Mouse (Mus musculus) v-Abl transformed pro-B cells (cell line): ENCODE results near the gene Pdxk.

Experiments
- in situ Hi-C, 2 experiments: fragments of 400-800 bp; cut with MboI; formaldehyde crosslinking; loops; one replicate each; pipeline ENCODE4 v1.15.1; 2025; ENCODE audit not compliant: unreplicated experiment in 2 of 2

Pdxk gene

DNA sequence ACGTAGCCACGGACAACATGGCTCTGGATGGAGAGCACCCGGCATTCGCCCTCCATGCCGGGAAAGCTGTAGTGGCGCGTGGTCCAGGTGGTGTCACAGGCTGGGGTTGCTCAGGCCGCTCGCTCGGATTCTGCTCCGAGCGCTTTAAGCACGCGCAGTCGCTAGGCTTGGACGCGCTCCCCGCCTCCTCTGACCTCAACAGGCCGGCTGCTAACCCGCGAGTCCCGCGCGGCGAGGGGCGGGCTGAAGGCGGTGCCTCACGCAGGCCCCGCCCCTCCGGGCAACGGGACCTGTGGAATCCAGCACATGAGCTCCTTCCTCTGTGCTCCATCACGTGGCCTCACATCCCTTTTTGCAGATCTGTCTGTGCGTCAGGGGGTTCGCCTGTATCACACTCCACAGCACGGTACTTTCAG, at the start of gene Pdxk:
Pdxk (minus strand) TSS at position 184 of the 416 bp plus-strand sequence.
- in situ Hi-C loops: no loop called here

DNA sequence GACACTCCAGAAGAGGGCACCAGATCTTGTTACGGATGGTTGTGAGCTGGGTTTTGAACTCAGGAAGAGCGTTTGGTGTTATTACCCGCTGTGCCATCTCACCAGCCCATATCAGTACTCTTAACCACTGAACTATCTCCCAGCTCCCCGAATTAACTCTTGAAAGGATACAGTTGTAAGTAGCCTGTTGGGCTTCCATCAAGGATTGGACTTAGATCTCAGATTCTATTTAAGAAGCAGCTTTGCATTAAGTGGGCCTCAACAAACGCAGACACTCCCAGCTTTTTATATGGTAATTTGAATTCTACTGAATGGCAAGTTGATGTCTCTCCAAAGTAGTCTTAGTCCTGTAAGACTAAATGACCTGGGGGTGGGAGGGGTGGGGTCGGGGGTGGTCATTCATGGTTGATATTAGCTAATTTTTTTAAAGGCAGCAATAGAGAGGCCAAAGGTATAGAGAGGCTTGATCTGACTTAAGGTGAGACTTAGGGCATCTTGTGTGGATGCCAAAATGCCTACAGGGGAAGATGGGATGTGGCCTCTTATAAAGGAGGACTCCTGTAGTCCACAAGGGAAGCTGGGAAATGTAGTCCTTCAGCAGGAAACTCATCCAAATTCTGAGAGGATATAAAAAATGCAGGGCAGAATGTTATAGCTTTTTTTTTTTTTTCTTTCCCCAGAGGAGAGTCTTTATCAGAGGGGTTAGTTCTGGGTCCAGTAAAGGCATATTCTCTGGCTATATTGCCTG, 38.4 kb upstream of the Pdxk start:
- in situ Hi-C loops: loop anchor here (25.0 kb wide), 2 partner anchors 259 to 609 kb away; partner anchors contain the start of gene Ccdc105 (in 1 of the 2)

DNA sequence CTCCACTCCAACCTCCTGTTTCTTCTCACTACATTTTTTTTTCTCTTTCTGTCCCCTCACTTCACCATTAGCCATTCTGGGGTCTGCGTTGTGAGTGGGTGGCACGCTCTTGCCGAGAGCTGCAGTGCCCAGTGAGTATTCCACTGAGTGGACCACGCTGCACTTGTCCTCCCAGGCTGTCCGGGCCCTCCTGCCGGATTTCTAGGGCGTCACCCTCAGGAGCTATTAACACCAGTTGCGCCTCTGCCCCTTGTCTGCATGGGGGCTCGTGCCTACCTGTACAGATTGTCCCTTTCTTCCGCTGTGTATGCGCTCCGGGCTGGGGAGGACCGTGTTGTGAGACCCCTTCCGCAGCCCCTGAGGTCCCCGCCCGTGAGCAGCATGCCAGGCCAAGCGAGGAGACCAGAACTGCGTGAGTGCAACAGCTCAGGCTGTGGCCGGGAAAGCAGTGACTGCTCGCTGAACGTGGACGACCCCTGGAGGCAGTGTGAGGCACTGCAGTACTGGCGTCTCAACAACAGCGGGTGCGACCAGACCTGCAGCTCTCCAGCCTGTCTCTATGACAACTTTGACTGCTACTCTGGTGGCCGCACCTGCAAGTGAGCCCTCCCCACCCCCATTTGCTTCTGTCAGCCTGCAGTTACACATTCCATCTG, 22.8 kb upstream of the Pdxk start:
- in situ Hi-C loops: loop anchor here in 1 of 2 experiments (10.0 kb wide), 1 partner anchor 1233 kb away; the partner anchor contains the start of gene Pofut2

GRCm38 (mm10) chr10:78486871-78487270, 22.1 kb upstream of the Pdxk start:
- in situ Hi-C loops: loop anchor here in 1 of 2 experiments (10.0 kb wide), 1 partner anchor 1232 kb away; the partner anchor contains the start of gene Pofut2

GRCm38 (mm10) chr10:78485369-78485768, 20.6 kb upstream of the Pdxk start:
- in situ Hi-C loops: loop anchor here in 1 of 2 experiments (10.0 kb wide), 1 partner anchor 1231 kb away; the partner anchor contains the start of gene Pofut2

DNA sequence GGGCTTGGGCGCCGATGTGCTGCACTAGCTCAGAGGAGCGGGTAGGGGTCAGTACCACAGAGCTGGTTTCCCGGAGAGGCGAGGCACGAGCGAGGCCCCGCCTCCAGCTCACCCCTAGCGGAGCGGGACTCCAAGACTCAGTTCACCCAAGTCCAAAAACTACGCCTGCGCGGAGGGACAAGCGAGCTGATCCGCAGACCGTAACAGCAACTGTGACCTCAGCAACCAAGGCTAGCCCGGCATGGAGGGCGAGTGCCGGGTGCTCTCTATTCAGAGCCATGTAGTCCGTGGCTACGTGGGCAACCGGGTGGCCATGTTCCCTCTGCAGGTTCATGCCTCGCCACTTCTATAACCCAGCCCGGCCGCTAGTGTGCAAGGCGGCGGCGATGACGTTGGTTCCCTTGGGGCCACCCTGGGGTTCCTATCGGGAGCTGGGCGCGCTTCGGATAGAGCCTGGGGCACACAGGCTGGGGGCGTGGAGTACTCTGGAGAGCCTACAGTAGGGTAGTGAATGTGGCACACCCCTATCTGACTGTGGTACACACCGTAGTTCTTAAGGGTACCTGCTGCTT, 17.2 kb upstream of the Pdxk start:
- in situ Hi-C loops: loop anchor here in 1 of 2 experiments (5.0 to 10.0 kb wide), 2 partner anchors 35 to 1227 kb away; partner anchors contain the start of gene Pofut2

- in situ Hi-C loops: loop anchor here in 1 of 2 experiments (5.0 to 10.0 kb wide), 2 partner anchors 34 to 1226 kb away; partner anchors contain the start of gene Pofut2
Measured at GRCm38 (mm10) chr10:78480954-78481927, 16.5 kb upstream of the Pdxk start.

GRCm38 (mm10) chr10:78476821-78477220, 12.0 kb upstream of the Pdxk start:
- in situ Hi-C loops: no loop called here

DNA sequence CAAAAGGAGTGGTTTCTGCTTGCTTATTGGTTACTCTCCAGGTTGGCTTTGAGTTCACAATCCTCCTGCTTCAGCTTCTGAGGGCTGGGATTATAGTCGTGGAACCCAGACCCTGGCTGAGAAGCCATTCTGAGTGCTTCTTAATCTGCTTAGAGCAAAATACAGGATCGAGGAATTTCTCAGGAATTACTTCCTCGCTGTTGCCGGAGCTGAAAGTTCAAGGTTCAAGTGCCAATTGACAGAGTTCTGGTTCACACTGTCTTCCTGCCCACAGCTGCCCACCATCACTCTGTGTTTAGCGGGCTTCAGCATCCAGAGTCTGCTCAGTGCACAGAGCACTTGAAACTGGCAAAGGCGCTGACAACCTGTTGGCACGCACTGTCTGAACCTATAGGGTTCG, 10.0 kb upstream of the Pdxk start:
- in situ Hi-C loops: no loop called here

GRCm38 (mm10) chr10:78473434-78473833, 8.7 kb upstream of the Pdxk start:
- in situ Hi-C loops: no loop called here

- in situ Hi-C loops: no loop called here
Measured at GRCm38 (mm10) chr10:78472046-78472445, 7.3 kb upstream of the Pdxk start.

DNA sequence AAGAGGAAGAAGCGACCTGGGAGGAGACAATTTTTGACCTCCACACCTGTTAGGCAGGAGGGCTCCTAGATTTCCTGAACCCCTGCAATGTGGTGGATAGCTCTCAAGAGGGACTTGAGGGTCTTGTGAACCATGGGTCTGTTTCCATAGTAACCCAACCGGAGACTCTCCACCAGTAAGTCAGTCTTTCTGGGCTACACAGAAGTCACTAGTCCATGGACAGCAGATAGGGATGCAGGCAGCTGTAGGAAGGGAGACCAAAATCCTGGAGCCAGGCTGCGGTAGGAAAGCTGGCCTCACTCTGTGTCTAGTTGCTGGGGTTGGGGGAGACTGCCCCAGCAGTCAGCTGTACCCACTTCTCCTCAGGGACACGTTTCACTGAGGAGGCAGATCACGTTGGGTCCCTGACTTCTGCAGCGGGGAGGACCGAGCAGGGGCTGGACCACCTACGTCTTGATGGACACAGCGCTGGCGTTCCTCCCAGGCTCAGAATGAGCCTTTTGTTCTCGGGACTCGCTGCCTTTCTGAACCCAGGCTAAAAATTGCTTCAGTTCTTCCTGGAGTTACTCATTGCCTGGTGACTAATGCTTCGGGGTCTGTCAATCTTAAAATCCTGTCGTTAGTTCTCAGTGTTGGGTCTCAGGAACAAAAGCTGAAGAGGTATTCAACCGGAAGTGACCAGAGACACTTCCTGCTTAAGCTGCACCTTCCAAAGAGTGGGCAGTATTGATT, 6.0 kb upstream of the Pdxk start:
- in situ Hi-C loops: no loop called here

GRCm38 (mm10) chr10:78467761-78468310, 3.1 kb upstream of the Pdxk start:
- in situ Hi-C loops: no loop called here

GRCm38 (mm10) chr10:78466647-78467046, 1.9 kb upstream of the Pdxk start:
- in situ Hi-C loops: no loop called here

DNA sequence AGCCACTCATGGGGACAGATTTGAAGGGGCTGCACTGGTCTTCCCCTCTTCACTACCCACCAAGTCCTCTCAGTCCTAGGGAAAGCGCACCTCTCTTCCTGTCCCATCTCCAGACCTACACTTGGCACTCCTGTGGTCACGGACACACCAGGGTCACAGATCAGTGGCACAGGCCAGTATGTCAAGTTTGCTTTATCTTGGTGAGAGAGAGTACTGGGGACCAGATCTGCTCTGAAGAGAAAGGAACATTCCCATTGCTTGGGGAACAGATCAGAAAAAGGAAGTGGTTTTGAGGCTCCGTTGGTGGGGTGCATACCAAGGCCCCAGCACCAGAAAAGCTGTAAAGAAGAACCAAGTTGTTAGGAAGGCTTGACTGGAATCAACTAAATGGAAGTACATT, 697 bp upstream of the Pdxk start:
- in situ Hi-C loops: no loop called here

DNA sequence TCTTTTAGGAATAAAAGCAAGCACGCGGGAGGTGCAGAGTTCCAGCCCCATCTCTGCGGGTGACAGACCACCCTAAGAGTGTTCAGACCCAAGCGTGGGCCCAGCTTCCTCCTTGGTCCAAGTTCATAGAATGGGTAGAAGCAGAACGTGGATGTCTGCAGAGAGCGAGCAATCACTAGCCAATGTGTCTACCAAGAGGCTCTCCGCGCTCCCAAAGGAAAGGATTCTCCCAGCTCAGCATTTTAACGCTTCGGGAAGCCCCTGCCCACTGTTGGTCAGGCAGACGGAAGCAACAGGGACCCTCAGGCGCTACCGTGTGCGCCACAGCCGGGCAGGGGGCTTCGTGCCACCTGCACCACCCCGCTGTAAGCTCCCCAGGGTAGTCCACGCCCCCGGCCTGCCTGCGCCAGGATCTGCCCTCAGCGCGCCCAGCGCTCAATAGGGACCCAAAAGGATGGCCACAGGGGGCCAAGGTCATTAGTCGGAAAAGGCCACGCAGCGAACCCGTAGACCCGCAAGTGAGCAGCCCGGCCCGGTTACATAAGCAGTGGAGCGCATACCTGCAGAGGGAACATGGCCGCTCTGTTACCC, 479 bp downstream of the Pdxk start:
- in situ Hi-C loops: no loop called here

GRCm38 (mm10) chr10:78463769-78464167, 1.0 kb downstream of the Pdxk start:
- in situ Hi-C loops: no loop called here

GRCm38 (mm10) chr10:78462945-78463768, 1.6 kb downstream of the Pdxk start:
- in situ Hi-C loops: no loop called here
